Mouse (Mus musculus) CH12F3 (cell line): Measurements from ENCODE around the gene Zic2.

ENCODE experiments used
- in situ Hi-C: fragments of 300-500 bp; cut with MboI; formaldehyde crosslinking; loops from 2 replicates; pipeline ENCODE4 v1.14.3; 2020; ENCODE audit warnings: low sequenced_read_pairs

The Zic2 gene

GRCm38 (mm10) chr14:122476041-122476821, 996 bp downstream of the Zic2 start:
- in situ Hi-C loops: no loop called here

- in situ Hi-C loops: no loop called here
Measured at GRCm38 (mm10) chr14:122476822-122477215, 1.6 kb downstream of the Zic2 start.

DNA sequence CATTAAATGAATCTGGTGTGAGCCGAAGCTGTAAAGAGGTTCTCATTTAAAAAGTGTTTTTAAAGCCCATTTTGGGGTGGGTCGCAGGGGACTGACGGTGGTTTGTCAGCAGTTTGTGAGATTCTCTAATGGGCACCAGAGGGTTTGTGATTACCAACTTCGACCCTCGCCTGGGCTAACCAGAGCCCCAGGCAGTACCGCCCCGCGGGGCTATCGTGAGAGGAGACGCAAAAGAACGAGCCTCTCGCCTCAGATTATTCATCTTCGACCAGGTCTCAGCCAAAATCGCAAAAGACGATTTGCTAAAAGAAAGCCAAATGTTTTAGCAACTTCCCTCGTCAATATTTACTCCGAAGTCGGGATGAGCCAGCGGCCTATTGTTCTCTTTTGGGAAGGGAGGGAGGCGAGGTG, 2.0 kb downstream of the Zic2 start:
- in situ Hi-C loops: no loop called here

DNA sequence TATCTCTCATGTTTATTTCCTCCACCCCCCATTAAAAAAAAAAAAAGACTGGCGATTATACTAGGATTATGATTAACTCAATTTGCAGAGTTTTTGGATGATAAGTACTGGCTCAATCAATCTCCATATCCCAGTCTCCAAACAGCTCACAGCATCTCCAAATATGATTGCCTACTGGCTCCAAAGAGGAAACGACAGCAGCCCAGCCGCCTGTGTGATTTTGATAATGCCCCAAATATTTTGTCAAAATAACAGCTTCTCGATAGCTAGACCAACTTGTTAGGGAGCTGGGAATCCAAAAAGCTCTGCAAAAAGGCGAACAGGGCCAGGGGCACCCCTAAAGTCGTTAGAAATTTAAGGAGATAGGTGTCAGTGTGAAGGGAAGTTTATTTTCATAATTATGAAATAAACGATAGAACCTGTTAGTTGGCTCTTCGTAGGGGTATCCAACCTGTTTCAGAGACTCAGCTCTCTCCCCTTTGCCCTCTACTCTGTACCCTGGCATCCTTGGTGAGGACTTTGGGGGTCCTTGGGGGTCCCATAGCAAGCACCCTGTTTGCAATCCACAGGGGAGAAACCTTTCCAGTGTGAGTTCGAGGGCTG, 2.8 kb downstream of the Zic2 start:
- in situ Hi-C loops: no loop called here

DNA sequence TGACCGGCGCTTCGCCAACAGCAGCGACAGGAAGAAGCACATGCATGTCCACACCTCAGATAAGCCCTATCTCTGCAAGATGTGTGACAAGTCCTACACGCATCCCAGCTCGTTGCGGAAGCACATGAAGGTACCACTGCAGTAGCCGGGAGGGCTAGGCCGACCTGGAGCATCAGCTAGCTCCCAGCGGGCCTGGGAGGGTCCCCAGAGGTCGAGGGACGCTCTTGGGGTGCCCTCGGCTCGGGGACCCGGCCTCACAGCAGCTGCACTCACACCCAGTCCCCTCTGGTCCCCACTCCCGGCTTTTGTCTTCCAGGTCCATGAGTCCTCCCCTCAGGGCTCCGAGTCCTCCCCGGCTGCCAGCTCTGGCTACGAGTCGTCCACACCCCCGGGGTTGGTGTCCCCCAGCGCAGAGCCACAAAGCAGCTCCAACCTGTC, 3.4 kb downstream of the Zic2 start:
- in situ Hi-C loops: no loop called here

DNA sequence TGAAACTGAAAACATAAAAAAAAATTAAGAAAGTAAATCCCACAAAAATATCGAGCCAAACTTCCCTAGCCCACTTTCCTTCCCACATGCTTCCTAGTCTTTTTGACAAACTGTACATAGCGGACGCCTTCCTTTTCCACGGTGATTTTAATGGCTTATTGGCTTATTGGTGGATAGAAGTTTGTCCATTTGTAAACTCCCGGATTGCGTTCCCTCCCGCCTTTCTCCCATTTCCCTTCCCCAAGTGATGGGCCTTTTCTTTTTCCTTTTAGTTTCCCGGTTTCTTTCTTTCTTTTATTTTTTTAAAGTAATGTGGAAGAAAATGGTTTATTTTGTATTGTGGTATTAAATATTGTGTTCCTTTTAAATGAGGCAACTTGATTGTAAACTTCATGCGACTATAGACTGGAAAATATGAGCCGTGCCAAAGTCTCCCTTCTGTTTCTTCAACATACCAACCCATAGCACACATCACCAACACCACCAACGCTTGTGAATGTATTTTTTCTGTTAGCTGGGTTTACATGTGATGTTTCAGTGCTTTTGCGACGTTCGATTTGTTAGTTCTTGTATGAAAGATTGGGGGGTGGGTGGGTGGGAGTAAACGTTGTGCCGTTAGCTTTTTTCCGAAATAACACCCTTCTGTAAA, 4.3 kb downstream of the Zic2 start:
- in situ Hi-C loops: no loop called here

DNA sequence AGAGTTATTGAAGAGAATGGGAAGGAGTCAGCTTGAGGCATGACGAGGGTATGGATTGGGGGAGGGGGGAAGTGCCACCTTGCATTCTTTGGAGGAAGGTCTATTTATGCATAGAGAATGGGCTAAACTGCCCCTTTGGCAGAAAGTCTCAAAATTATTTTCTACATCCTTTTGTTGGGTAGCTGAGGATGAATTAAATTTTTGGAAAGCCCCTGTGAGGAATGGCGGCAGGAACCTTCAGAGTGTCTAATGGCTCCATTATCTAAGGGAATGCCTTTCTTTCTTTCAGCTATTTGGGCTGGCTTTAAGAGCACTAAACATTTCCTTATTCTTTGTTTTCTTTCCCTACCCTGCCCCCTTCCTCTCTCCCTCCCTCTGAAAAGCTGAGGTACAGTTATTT, 5.1 kb downstream of the Zic2 start:
- in situ Hi-C loops: no loop called here

GRCm38 (mm10) chr14:122481181-122481580, 5.9 kb downstream of the Zic2 start:
- in situ Hi-C loops: no loop called here

DNA sequence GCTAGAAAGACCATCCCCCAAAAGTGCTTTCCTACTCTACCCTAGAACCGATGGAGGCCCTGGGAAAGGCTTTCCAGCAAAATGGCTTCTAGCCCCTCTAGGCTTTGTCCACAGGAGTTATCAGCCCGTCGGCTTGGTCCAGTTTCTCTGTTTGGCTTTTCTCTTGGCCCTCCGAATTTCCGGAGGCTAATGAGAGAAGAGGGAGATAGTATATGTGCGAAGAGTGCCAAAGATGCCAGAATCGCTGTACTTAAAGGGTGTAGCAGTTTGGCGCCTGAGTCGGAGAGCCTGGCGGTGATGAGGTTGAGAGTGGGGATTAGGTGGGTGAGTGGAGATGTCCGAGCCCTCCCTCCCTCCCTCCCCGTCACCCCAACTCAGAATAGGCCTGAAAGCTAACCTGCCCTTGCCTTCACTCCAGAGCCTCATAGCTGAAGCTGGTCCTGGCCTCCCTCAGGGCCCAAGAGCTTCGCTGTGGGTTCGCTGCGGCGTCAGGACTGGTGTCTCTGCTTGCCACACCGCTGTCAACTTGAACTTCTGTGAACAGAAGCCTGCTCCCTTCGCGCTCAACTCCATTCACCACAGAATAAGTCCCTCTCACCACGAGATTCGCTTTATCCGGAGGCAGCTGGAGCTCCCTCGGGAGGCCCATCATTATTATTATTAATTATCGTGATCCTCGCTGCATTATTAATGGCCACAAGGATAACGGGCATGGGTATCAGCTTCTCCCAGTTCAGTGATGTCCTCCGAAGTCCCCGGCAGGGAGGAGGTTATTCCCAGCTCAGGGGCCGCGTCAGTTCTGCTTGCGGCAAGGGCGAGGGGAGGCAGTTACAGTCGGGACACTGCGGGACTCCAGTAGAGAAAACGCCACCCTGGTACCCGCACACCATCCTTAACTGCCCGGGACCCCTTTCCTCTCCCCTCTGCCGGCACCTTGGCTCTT, 7.1 kb downstream of the Zic2 start:
- in situ Hi-C loops: no loop called here

DNA sequence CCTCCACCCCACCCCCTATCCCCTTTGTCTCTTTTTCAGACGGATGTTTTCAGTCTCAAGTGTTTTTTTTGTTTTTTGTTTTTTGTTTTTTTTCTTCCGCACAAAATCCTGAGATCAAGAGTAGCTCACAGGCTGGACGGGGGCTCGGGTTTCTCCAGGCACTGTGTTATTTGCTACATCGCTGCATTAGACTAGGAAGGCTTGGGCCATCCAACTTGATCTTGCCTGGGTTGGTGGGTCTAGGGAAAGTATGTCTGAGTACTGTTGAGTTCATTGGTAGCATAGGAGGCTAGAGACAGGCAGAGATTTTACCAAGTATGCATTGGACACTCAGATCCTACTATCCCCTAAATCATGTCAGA, 7.8 kb downstream of the Zic2 start:
- in situ Hi-C loops: no loop called here

GRCm38 (mm10) chr14:122483556-122484421, 8.6 kb downstream of the Zic2 start:
- in situ Hi-C loops: no loop called here

- in situ Hi-C loops: no loop called here
Measured at GRCm38 (mm10) chr14:122484458-122484843, 9.2 kb downstream of the Zic2 start.

DNA sequence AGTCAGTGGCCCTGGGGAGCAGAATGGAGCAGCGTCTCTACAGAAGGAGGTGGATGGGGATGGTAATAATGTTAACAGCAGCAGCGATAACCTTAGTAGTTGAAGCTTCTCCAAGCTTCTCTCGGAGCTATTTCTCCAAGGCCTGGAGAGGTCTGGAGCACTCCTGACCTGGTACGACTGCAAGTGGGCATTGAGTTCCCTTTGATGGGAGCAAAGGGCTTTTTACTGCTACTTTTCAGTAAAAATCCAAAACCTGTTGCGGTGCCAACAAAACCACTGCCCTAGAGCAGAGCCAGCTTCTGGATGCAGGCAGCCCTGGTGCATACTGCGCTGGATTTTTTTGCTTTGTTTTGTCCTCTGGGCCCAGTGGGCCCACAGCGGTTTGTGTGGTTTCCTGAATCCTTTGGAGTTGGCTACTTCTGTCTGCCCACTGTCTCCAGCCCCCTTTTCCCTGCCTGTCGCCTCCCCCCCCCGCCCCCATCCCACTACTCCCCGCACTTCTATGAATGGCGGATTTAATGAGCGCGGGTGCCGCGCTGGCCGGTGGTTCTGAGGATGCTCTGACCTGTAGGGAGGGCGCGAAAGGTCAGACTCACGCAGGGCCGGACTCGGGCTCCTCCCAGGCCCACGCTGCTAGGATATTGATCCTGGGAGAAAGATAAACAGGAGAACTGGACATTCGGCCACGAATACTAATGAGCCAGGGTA, 9.8 kb downstream of the Zic2 start:
- in situ Hi-C loops: no loop called here

DNA sequence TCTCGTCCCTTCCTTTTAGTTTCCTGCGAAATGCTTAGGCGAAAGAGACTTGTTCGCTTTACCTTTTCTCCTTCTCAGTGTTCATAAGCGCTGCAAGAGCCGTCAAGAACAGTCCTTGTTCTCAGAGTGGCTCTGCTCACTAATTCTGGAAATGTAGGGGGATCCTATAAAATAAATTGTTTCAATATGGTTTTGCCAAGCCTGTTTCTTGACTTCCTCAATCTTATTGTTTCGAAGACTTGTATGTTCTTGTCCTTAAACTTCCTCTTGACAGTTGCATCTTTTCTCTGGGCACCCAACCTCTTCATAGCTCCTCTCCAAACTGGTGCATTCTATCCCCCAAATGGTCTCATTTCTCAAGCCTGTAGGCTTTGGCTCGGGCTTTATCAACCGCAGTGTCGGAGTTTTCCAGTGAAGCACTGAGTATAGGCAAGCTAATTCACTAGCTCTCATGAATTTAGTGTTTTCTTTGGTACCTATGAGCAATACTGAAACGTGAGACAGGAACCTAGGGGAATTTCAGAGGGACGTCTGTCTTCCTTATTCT, 10.5 kb downstream of the Zic2 start:
- in situ Hi-C loops: no loop called here

DNA sequence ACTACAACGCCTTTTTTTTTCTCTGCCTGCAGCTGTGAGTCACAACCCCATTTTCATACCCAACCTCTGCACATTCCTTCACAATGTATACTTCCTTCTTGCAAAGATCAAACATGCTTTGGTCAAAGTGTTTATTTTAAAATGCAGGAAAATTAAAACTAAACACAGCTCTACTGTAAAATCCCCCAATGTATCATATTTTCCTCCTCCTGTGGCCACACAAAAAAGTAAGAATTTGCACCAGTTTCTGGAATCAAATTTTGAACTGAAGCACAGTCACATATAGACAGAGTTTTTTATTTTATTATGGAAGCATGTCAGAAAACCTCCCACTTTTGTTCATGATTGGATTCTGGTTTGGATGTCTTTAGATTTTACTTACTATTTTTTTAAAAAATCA, 11.4 kb downstream of the Zic2 start:
- in situ Hi-C loops: no loop called here

GRCm38 (mm10) chr14:122487366-122487765, 12.1 kb downstream of the Zic2 start:
- in situ Hi-C loops: no loop called here

DNA sequence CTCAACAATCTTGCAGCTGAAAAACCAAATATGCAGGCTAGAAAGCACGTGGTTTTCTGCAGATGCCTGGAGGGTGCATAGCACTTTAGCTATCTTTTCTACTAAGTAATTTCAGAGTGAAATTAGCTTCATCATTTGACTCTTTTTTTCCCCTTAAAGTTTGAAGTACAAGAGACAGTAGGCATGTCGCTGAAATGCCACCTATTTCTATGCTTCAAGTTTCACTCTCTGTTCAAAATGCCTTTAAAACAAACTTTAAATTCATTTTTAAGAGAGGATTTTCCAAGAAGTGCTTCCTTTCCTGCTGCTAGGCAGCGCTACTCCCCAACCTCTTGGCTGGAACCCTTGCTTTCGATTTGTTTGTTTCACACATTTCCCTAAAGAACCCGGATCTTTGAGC, 13.8 kb downstream of the Zic2 start:
- in situ Hi-C loops: no loop called here

GRCm38 (mm10) chr14:122489686-122490414, 14.6 kb downstream of the Zic2 start:
- in situ Hi-C loops: no loop called here
